Mouse (Mus musculus) liver, embryonic 11.5 days (tissue): ENCODE results near the gene Pde8a. TPM values are rescaled to one million over a fixed set of nuclear protein-coding genes. Genes with fewer than 3 reads are reported as not detected.

Experiments
- ATAC-seq: fragments of 200-750 bp; cut with Nextera tagmentation; replicated peaks from 2 replicates; pipeline ENCODE4 v1.8.0; 2017; ENCODE audit warnings: moderate number of reproducible peaks, mild to moderate bottlenecking, moderate TSS enrichment, moderate library complexity; ENCODE audit not compliant: low FRiP score
- DNase-seq: peaks from one replicate; pipeline ENCODE4 v3.0.0-alpha.2; 2017; ENCODE audit warnings: low spot score
- H3K27ac ChIP-seq: fragments of 300-500 bp; sonication (generic); 2 replicates; pipeline ENCODE4 v1.5.1; 2014; ENCODE audit warnings: mild to moderate bottlenecking, low read depth, low read length, control low read depth
- H3K27me3 ChIP-seq: fragments of 300-500 bp; sonication (generic); replicated peaks from 2 replicates; pipeline ENCODE4 v1.6.1; 2014; ENCODE audit warnings: low read length, mixed read lengths; ENCODE audit not compliant: control insufficient read depth, insufficient read depth
- H3K36me3 ChIP-seq: fragments of 300-500 bp; sonication (generic); 2 replicates; pipeline ENCODE4 v1.6.1; 2014; ENCODE audit warnings: mild to moderate bottlenecking, low read length, moderate library complexity, mixed read lengths; ENCODE audit not compliant: control insufficient read depth, insufficient read depth
- H3K4me1 ChIP-seq: fragments of 300-500 bp; sonication (generic); replicated peaks from 2 replicates; pipeline ENCODE4 v1.6.1; 2014; ENCODE audit warnings: low read length, mixed read lengths; ENCODE audit not compliant: control insufficient read depth, insufficient read depth
- H3K4me2 ChIP-seq: fragments of 300-500 bp; sonication (generic); 2 replicates; pipeline ENCODE4 v1.6.1; 2014; ENCODE audit warnings: mild to moderate bottlenecking, control low read depth, moderate library complexity
- H3K4me3 ChIP-seq: fragments of 300-500 bp; sonication (generic); 2 replicates; pipeline ENCODE4 v1.5.1; 2014; ENCODE audit warnings: low read depth, low read length, control low read depth
- H3K9ac ChIP-seq: fragments of 300-500 bp; sonication (generic); 2 replicates; pipeline ENCODE4 v1.6.1; 2014; ENCODE audit warnings: low read depth, low read length, control low read depth
- H3K9me3 ChIP-seq: fragments of 300-500 bp; sonication (generic); 2 replicates; pipeline ENCODE4 v1.6.1; 2016; ENCODE audit warnings: low read length, inconsistent platforms, mixed read lengths; ENCODE audit not compliant: control insufficient read depth
- WGBS: fragments of 180-500 bp; shearing (Covaris S2); extraction: QIAGEN DNeasy Blood & Tissue Kit; methylation state at CpG from one replicate; pipeline ENCODE4 v1.1.7; 2014; 5-methylcytosine and 5-hydroxymethylcytosine counted together
- polyA plus RNA-seq: library from polyadenylated mRNA; unstranded; fragments of >200 nt; fragmentation: Nextera tagmentation; extraction: Ambion mirVana; gene quantifications from 2 replicates; pipeline ENCODE4 v1.2.1, GENCODE M21; 2014

Pde8a gene
- polyA plus RNA-seq, 1 experiment from 2014 or later, result 1.9 TPM

GRCm38 (mm10) chr7:81337785-81338521, 124.6 kb downstream of the Pde8a start:
- 95% methylated on average over 21 of the region's 21 CpGs for WGBS
- no peak for ATAC-seq
- DNase-seq, result no peak
- H3K9me3 ChIP-seq, result no peaks in the 10 kb centered on the region
- H3K9ac ChIP-seq, result no peak overlapping the region
- no peak overlapping the region for H3K4me2 ChIP-seq
- H3K4me1 ChIP-seq, result peaks cover 5% of the 10 kb centered on the region
- no peaks in the 10 kb centered on the region for H3K27me3 ChIP-seq
- no peak overlapping the region for H3K27ac ChIP-seq
- H3K36me3 ChIP-seq, result peaks cover 35% of the 10 kb centered on the region
- H3K4me3 ChIP-seq, result no peak overlapping the region

GRCm38 (mm10) chr7:81338522-81338873, 125.1 kb downstream of the Pde8a start:
- no peak overlapping the region for H3K4me3 ChIP-seq
- no peak overlapping the region for H3K9ac ChIP-seq
- H3K4me2 ChIP-seq, result no peak overlapping the region
- no peak for ATAC-seq
- H3K9me3 ChIP-seq, result no peaks in the 10 kb centered on the region
- H3K4me1 ChIP-seq, result peaks cover 11% of the 10 kb centered on the region
- no peak overlapping the region for H3K27ac ChIP-seq
- no peak for DNase-seq
- no peaks in the 10 kb centered on the region for H3K27me3 ChIP-seq
- 86% methylated on average over 3 of the region's 3 CpGs for WGBS
- peaks cover 38% of the 10 kb centered on the region for H3K36me3 ChIP-seq

- Histone ChIP-seq H3K27me3 (no peaks in the 10 kb centered on the region), H3K27ac (no peak overlapping the region), H3K36me3 (peaks cover 41% of the 10 kb centered on the region), H3K4me3 (no peak overlapping the region), H3K4me2 (no peak overlapping the region), H3K4me1 (peaks cover 14% of the 10 kb centered on the region), H3K9me3 (no peaks in the 10 kb centered on the region), H3K9ac (no peak overlapping the region)
- DNase-seq (peak; percentile 63), ATAC-seq (no peak)
- 64% methylated on average over 4 of the region's 4 CpGs for WGBS
These were observed 126.4 kb downstream of the Pde8a start for GRCm38 (mm10) chr7:81339783-81340182.

DNA sequence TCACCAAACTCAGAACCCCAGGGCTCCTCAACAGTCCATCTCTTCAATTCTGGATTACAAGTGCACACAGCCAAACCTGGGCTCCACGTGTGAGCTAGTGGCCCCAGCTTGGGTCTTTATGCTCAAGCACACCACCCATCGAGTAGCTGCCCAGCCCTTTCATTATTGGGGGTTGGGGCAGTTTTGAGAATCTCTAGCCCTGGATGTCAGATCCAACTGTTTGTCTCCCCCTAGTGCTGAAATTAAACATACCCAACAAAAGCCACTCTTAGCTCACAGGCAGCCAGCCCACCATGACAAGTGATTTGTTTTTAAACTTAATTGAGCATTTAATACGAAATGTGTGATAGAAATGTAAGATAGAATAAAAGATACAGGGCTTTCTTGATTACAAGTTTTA, 128.2 kb downstream of the Pde8a start:
- no peak overlapping the region for H3K27ac ChIP-seq
- no peaks in the 10 kb centered on the region for H3K27me3 ChIP-seq
- DNase-seq (no peak), ATAC-seq (no peak)
- no peak overlapping the region for H3K4me2 ChIP-seq
- no peak overlapping the region for H3K4me3 ChIP-seq
- H3K36me3 ChIP-seq, result peaks cover 41% of the 10 kb centered on the region
- peaks cover 16% of the 10 kb centered on the region for H3K4me1 ChIP-seq
- WGBS, result 46% methylated on average over 3 of the region's 3 CpGs
- H3K9me3 ChIP-seq, result no peaks in the 10 kb centered on the region
- H3K9ac ChIP-seq, result no peak overlapping the region

DNA sequence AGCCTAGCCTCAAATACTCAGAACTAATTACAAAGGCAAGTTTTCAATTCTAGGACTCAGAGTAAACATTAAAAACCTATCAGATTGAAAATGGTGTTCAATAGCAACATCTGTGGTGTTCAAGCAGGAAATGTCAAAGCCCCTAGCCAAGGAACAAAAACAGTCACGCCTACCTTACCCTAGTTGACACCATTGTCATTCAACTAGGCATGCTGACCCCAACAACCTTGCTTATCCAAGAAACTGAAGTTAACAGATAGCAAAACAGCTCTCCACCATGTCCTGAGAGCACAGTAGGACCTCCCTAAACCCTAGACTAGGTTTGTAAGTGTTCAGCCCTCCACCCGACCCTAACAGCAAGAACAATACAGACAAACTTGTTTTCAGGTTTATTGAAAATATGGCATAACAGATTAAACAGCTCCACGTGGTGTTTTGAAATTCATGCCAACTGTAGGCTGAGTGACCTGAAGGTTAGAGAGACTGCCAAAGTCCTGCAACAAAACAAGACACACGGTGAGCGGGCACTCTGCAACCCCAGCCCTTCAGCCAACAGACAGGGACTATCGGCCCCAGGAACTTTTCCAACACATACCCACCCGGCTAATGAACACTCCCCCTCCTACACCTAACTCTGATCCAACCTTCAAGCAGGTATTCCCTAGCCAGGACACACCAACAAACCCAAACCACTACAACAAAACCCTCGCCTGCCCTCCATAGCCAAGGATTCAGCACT, 129.1 kb downstream of the Pde8a start:
- Histone ChIP-seq H3K27me3 (no peaks in the 10 kb centered on the region), H3K4me3 (peak overlapping the region; percentile 99), H3K9ac (peak overlapping the region; percentile 100), H3K9me3 (no peaks in the 10 kb centered on the region), H3K4me1 (peaks cover 16% of the 10 kb centered on the region), H3K4me2 (peak overlapping the region; percentile 94), H3K27ac (peak overlapping the region; percentile 54), H3K36me3 (peaks cover 41% of the 10 kb centered on the region)
- DNase-seq (no peak), ATAC-seq (no peak)
- 58% methylated on average over 8 of the region's 8 CpGs for WGBS

DNA sequence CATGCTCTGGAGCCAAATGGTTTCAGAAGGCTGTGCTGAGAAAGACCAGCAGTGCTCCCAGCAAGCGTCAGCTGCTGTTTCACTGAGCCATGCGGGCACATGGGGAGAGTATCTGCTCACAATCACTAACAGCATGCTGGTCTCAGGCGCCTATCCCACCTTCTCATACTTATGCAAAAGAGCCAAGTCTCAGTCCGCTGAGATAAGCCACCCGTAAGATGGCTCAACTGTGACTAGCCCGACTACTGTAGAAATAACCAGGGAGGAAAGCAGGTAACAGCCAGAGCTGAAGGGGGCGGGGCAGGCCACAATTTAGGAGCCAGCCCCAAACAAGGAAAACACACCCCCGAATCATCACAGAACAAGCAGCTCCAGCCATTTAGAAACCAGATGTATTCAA, 129.9 kb downstream of the Pde8a start:
- Histone ChIP-seq H3K27me3 (no peaks in the 10 kb centered on the region), H3K4me3 (peak overlapping the region; percentile 99), H3K4me1 (peaks cover 16% of the 10 kb centered on the region), H3K9ac (peak overlapping the region; percentile 100), H3K9me3 (no peaks in the 10 kb centered on the region), H3K4me2 (peak overlapping the region; percentile 94), H3K27ac (peak overlapping the region; percentile 54), H3K36me3 (peaks cover 41% of the 10 kb centered on the region)
- ATAC-seq (no peak; the same call in 1 of the 2 replicates), DNase-seq (no peak)
- WGBS, result 19% methylated on average over 8 of the region's 8 CpGs

DNA sequence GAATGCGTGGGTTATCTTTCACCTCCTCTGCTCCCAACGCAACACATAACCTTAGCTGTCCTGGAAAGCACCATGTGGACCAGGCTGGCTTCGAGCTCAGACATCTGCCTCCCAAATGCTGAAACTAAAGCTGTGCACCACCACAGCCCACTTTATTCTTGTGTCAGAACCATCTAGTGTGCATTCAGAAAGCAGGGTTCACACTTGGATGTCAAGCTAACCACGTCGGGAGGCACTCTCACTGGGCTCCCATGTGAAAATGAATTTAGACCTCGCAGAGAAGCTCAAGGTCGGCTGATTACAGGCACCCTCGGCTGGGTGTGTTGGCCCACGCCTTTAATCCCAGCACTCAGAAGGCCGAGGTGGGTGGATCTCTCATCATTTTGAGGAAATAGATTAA, 130.4 kb downstream of the Pde8a start:
- no peaks in the 10 kb centered on the region for H3K9me3 ChIP-seq
- H3K4me1 ChIP-seq, result peaks cover 16% of the 10 kb centered on the region
- peak overlapping the region; percentile 100 for H3K9ac ChIP-seq
- no peak for DNase-seq
- no peak for ATAC-seq
- 4% methylated on average over 10 of the region's 10 CpGs for WGBS
- H3K4me3 ChIP-seq, result peak overlapping the region; percentile 99
- peak overlapping the region; percentile 94 for H3K4me2 ChIP-seq
- peaks cover 39% of the 10 kb centered on the region for H3K36me3 ChIP-seq
- H3K27ac ChIP-seq, result peak overlapping the region; percentile 10
- no peaks in the 10 kb centered on the region for H3K27me3 ChIP-seq

- Histone ChIP-seq H3K4me3 (peak within 1 kb of the TSS; percentile 99), H3K27me3 (no peaks in the 10 kb centered on the region), H3K36me3 (peaks cover 36% of the 10 kb centered on the region), H3K9ac (peak within 1 kb of the TSS; percentile 100), H3K9me3 (no peaks in the 10 kb centered on the region), H3K4me1 (peaks cover 16% of the 10 kb centered on the region), H3K27ac (peak within 1 kb of the TSS; percentile 94), H3K4me2 (peak within 1 kb of the TSS; percentile 94)
- under 1% methylated on average over 85 of the region's 85 CpGs for WGBS
- DNase-seq (peak; percentile 98), ATAC-seq (peak; percentile 82)
These were observed 131.4 kb downstream of the Pde8a start, which contains the start of gene Rps17 for GRCm38 (mm10) chr7:81344544-81345446. Gene Rps17, minus strand, starts transcription at chr7:81345254.
